Mouse (Mus musculus) heart, embryonic 14.5 days (tissue): ENCODE measurements at regions not wholly inside any gene's neighbourhood (a gene's known extent, or its start where the extent isn't known, plus 50 kb on each side); places are given as distances from the start of the nearest gene placed in this dataset.

Experiments used
- ATAC-seq: fragments of 200-750 bp; cut with Nextera tagmentation; 2 replicates; pipeline ENCODE4 v1.8.0; 2017; ENCODE audit warnings: low read depth, moderate TSS enrichment; ENCODE audit not compliant: insufficient number of reproducible peaks, insufficient read depth, low FRiP score
- H3K27ac ChIP-seq, 2 experiments: fragments of 200-500 bp in 1 of 2; fragments of 300-500 bp in 1 of 2; sonication (generic) in 1 of 2; replicated peaks in 1 of 2; 2 replicates each; pipeline ENCODE4 v1.5.1; 2012 to 2014; ENCODE audit warnings: low read depth in 2 of 2, low read length in 2 of 2, control low read depth in 1 of 2, mild to moderate bottlenecking in 1 of 2, mixed read lengths in 1 of 2; ENCODE audit not compliant: control insufficient read depth in 1 of 2, insufficient read depth in 1 of 2
- H3K27me3 ChIP-seq: fragments of 300-500 bp; sonication (generic); 2 replicates; pipeline ENCODE4 v1.6.1; 2014; ENCODE audit warnings: mild to moderate bottlenecking, low read length, control low read depth; ENCODE audit not compliant: control insufficient read depth, insufficient read depth
- H3K36me3 ChIP-seq: fragments of 300-500 bp; sonication (generic); 2 replicates; pipeline ENCODE4 v1.6.1; 2014; ENCODE audit warnings: mild to moderate bottlenecking, control low read depth, low read length, mixed read lengths; ENCODE audit not compliant: control insufficient read depth, insufficient read depth
- H3K4me1 ChIP-seq, 2 experiments: fragments of 200-500 bp in 1 of 2; fragments of 300-500 bp in 1 of 2; sonication (generic) in 1 of 2; 2 replicates each; pipeline ENCODE4 v1.6.1; 2012 to 2014; ENCODE audit warnings: low read length in 2 of 2, control low read depth in 1 of 2, mixed read lengths in 1 of 2; ENCODE audit not compliant: control insufficient read depth in 2 of 2, insufficient read depth in 2 of 2
- H3K4me2 ChIP-seq: fragments of 300-500 bp; sonication (generic); 2 replicates; pipeline ENCODE4 v1.6.1; 2014; ENCODE audit warnings: mild to moderate bottlenecking, low read length
- H3K4me3 ChIP-seq, 2 experiments: fragments of 200-500 bp in 1 of 2; fragments of 300-500 bp in 1 of 2; sonication (generic) in 1 of 2; 2 replicates each; pipeline ENCODE4 v1.5.1; 2012 to 2014; ENCODE audit warnings: low read length in 2 of 2, mild to moderate bottlenecking in 2 of 2, control low read depth in 1 of 2, low read depth in 1 of 2, moderate library complexity in 1 of 2; ENCODE audit not compliant: control insufficient read depth in 1 of 2, insufficient read depth in 1 of 2
- H3K9ac ChIP-seq: fragments of 300-500 bp; sonication (generic); 2 replicates; pipeline ENCODE4 v1.6.1; 2014; ENCODE audit warnings: mild to moderate bottlenecking, low read length
- H3K9me3 ChIP-seq: fragments of 300-500 bp; sonication (generic); 2 replicates; pipeline ENCODE4 v1.6.1; 2016; ENCODE audit warnings: low read length, control low read depth; ENCODE audit not compliant: control insufficient read depth
- WGBS: fragments of 180-500 bp; shearing (Covaris S2); extraction: QIAGEN DNeasy Blood & Tissue Kit; methylation state at CpG from one replicate; pipeline ENCODE4 v1.1.7; 2014; 5-methylcytosine and 5-hydroxymethylcytosine counted together

- Histone ChIP-seq H3K4me2 (no peak overlapping the region), H3K27ac (no peak overlapping the region), H3K27me3 (no peaks in the 10 kb centered on the region), H3K4me3 (no peak overlapping the region), H3K36me3 (no peaks in the 10 kb centered on the region), H3K4me1 (no peaks in the 10 kb centered on the region; a peak in 1 of 4 replicates), H3K9ac (no peak overlapping the region), H3K9me3 (no peaks in the 10 kb centered on the region)
- 24% methylated on average over 2 of the region's 2 CpGs for WGBS
- ATAC-seq, result no peak
Measured at GRCm38 (mm10) chr4:12543906-12544305, 372.1 kb upstream of the Fam92a start.

GRCm38 (mm10) chr4:12541508-12541907 lies 369.7 kb upstream of the Fam92a start:
- no peak overlapping the region for H3K9ac ChIP-seq
- no peak overlapping the region for H3K4me3 ChIP-seq
- no peaks in the 10 kb centered on the region; a peak in 1 of 4 replicates for H3K4me1 ChIP-seq
- H3K9me3 ChIP-seq, result no peaks in the 10 kb centered on the region
- H3K27me3 ChIP-seq, result no peaks in the 10 kb centered on the region
- 93% methylated on average over 1 of the region's 1 CpGs for WGBS
- no peak overlapping the region for H3K27ac ChIP-seq
- H3K36me3 ChIP-seq, result no peaks in the 10 kb centered on the region
- no peak overlapping the region for H3K4me2 ChIP-seq
- ATAC-seq, result no peak

GRCm38 (mm10) chr4:12539184-12539791 lies 367.5 kb upstream of the Fam92a start:
- no peak for ATAC-seq
- Histone ChIP-seq H3K27ac (no peak overlapping the region), H3K4me2 (no peak overlapping the region; the same call in 1 of the 2 replicates), H3K4me3 (no peak overlapping the region), H3K27me3 (no peaks in the 10 kb centered on the region), H3K4me1 (no peaks in the 10 kb centered on the region; a peak in 1 of 4 replicates), H3K36me3 (no peaks in the 10 kb centered on the region), H3K9ac (no peak overlapping the region), H3K9me3 (no peaks in the 10 kb centered on the region)
- WGBS, result 49% methylated on average over 4 of the region's 4 CpGs

- no peaks in the 10 kb centered on the region for H3K36me3 ChIP-seq
- no peaks in the 10 kb centered on the region for H3K9me3 ChIP-seq
- no peak overlapping the region for H3K9ac ChIP-seq
- 9% methylated on average over 4 of the region's 4 CpGs for WGBS
- H3K4me1 ChIP-seq, result no peaks in the 10 kb centered on the region; a peak in 1 of 4 replicates
- no peak overlapping the region for H3K4me3 ChIP-seq
- peak overlapping the region; percentile 26; the same call in 1 of the 2 replicates for H3K4me2 ChIP-seq
- no peak overlapping the region for H3K27ac ChIP-seq
- H3K27me3 ChIP-seq, result no peaks in the 10 kb centered on the region
- no peak for ATAC-seq
Measured at GRCm38 (mm10) chr4:12538694-12539121, 366.9 kb upstream of the Fam92a start.

- H3K9me3 ChIP-seq, result no peaks in the 10 kb centered on the region
- H3K27ac ChIP-seq, result no peak overlapping the region
- no peaks in the 10 kb centered on the region for H3K36me3 ChIP-seq
- H3K4me3 ChIP-seq, result no peak overlapping the region
- 63% methylated on average over 5 of the region's 5 CpGs for WGBS
- no peaks in the 10 kb centered on the region; a peak in 1 of 4 replicates for H3K4me1 ChIP-seq
- no peak for ATAC-seq
- H3K27me3 ChIP-seq, result no peaks in the 10 kb centered on the region
- no peak overlapping the region for H3K4me2 ChIP-seq
- H3K9ac ChIP-seq, result no peak overlapping the region
Measured at GRCm38 (mm10) chr4:12538043-12538442, 366.2 kb upstream of the Fam92a start.

- Histone ChIP-seq H3K4me1 (no peaks in the 10 kb centered on the region; a peak in 1 of 4 replicates), H3K36me3 (no peaks in the 10 kb centered on the region), H3K4me2 (no peak overlapping the region), H3K9ac (no peak overlapping the region), H3K27ac (no peak overlapping the region), H3K27me3 (no peaks in the 10 kb centered on the region), H3K4me3 (no peak overlapping the region), H3K9me3 (no peaks in the 10 kb centered on the region)
- WGBS, result 52% methylated on average over 2 of the region's 2 CpGs
- no peak for ATAC-seq
Measured at GRCm38 (mm10) chr4:12534151-12534550, 362.3 kb upstream of the Fam92a start.

GRCm38 (mm10) chr4:12532961-12533360 lies 361.1 kb upstream of the Fam92a start:
- H3K4me1 ChIP-seq, result no peaks in the 10 kb centered on the region; a peak in 1 of 4 replicates
- WGBS, result 58% methylated on average over 4 of the region's 4 CpGs
- ATAC-seq, result no peak
- no peak overlapping the region for H3K27ac ChIP-seq
- no peak overlapping the region for H3K9ac ChIP-seq
- H3K27me3 ChIP-seq, result no peaks in the 10 kb centered on the region
- no peaks in the 10 kb centered on the region for H3K9me3 ChIP-seq
- no peak overlapping the region for H3K4me3 ChIP-seq
- H3K4me2 ChIP-seq, result no peak overlapping the region
- no peaks in the 10 kb centered on the region for H3K36me3 ChIP-seq

GRCm38 (mm10) chr4:12522358-12522757 lies 350.5 kb upstream of the Fam92a start:
- Histone ChIP-seq H3K27ac (no peak overlapping the region), H3K4me1 (no peaks in the 10 kb centered on the region; a peak in 1 of 4 replicates), H3K4me2 (no peak overlapping the region), H3K27me3 (no peaks in the 10 kb centered on the region), H3K36me3 (no peaks in the 10 kb centered on the region), H3K9me3 (no peaks in the 10 kb centered on the region), H3K4me3 (no peak overlapping the region), H3K9ac (no peak overlapping the region)
- 54% methylated on average over 7 of the region's 7 CpGs for WGBS
- ATAC-seq, result no peak
